Mouse (Mus musculus): ENCODE data around the gene Cd163l1. TPM values are rescaled to one million over a fixed set of nuclear protein-coding genes. Genes with fewer than 3 reads are reported as not detected.

Gene Cd163l1
- polyA plus RNA-seq, 1 experiment = not detected

- no peak overlapping the region for H3K27ac ChIP-seq (ENCODE audit: insufficient read depth, low read length)
- no peaks in the 10 kb centered on the region for H3K4me1 ChIP-seq (ENCODE audit: control insufficient read depth, insufficient read depth, low read length)
- H3K4me3 ChIP-seq (ENCODE audit: insufficient read depth, low read length) = no peak overlapping the region
- TF ChIP-seq POLR2A (IDR thresholded peaks at IDR 0.05; ENCODE audit: low read depth, low read length) = no peak
- TF ChIP-seq CTCF (IDR thresholded peaks at IDR 0.05; ENCODE audit: borderline replicate concordance, insufficient read depth, low read length) = no peak
Measured at GRCm38 (mm10) chr7:140188391-140189328, 29.4 kb upstream of the Cd163l1 start.

GRCm38 (mm10) chr7:140190435-140190834, 27.6 kb upstream of the Cd163l1 start:
- no peak overlapping the region for H3K27ac ChIP-seq (ENCODE audit: insufficient read depth, low read length)
- H3K4me3 ChIP-seq (ENCODE audit: insufficient read depth, low read length) = no peak overlapping the region
- no peaks in the 10 kb centered on the region for H3K4me1 ChIP-seq (ENCODE audit: control insufficient read depth, insufficient read depth, low read length)
- TF ChIP-seq POLR2A (IDR thresholded peaks at IDR 0.05; ENCODE audit: low read depth, low read length) (no peak), CTCF (IDR thresholded peaks at IDR 0.05; ENCODE audit: borderline replicate concordance, insufficient read depth, low read length) (no peak)

GRCm38 (mm10) chr7:140192445-140192844, 25.6 kb upstream of the Cd163l1 start:
- Histone ChIP-seq H3K4me3 (ENCODE audit: insufficient read depth, low read length) (no peak overlapping the region), H3K27ac (ENCODE audit: insufficient read depth, low read length) (no peak overlapping the region), H3K4me1 (ENCODE audit: control insufficient read depth, insufficient read depth, low read length) (no peaks in the 10 kb centered on the region)
- TF ChIP-seq POLR2A (IDR thresholded peaks at IDR 0.05; ENCODE audit: low read depth, low read length) (no peak), CTCF (IDR thresholded peaks at IDR 0.05; ENCODE audit: borderline replicate concordance, insufficient read depth, low read length) (no peak)

- no peak overlapping the region for H3K4me3 ChIP-seq (ENCODE audit: insufficient read depth, low read length)
- H3K4me1 ChIP-seq (ENCODE audit: control insufficient read depth, insufficient read depth, low read length) = no peaks in the 10 kb centered on the region
- TF ChIP-seq CTCF (IDR thresholded peaks at IDR 0.05; ENCODE audit: borderline replicate concordance, insufficient read depth, low read length) (no peak), POLR2A (IDR thresholded peaks at IDR 0.05; ENCODE audit: low read depth, low read length) (no peak)
- H3K27ac ChIP-seq (ENCODE audit: insufficient read depth, low read length) = no peak overlapping the region
Measured at GRCm38 (mm10) chr7:140192851-140193250, 25.2 kb upstream of the Cd163l1 start.

- TF ChIP-seq CTCF (IDR thresholded peaks at IDR 0.05; ENCODE audit: borderline replicate concordance, insufficient read depth, low read length) (no peak), POLR2A (IDR thresholded peaks at IDR 0.05; ENCODE audit: low read depth, low read length) (no peak)
- H3K27ac ChIP-seq (ENCODE audit: insufficient read depth, low read length) = no peak overlapping the region
- H3K4me1 ChIP-seq (ENCODE audit: control insufficient read depth, insufficient read depth, low read length) = no peaks in the 10 kb centered on the region
- no peak overlapping the region for H3K4me3 ChIP-seq (ENCODE audit: insufficient read depth, low read length)
Measured at GRCm38 (mm10) chr7:140194031-140194430, 24.0 kb upstream of the Cd163l1 start.

- no peak overlapping the region for H3K27ac ChIP-seq (ENCODE audit: insufficient read depth, low read length)
- H3K4me3 ChIP-seq (ENCODE audit: insufficient read depth, low read length) = no peak overlapping the region
- no peaks in the 10 kb centered on the region for H3K4me1 ChIP-seq (ENCODE audit: control insufficient read depth, insufficient read depth, low read length)
- no peak for TF ChIP-seq CTCF (IDR thresholded peaks at IDR 0.05; ENCODE audit: borderline replicate concordance, insufficient read depth, low read length)
- no peak for TF ChIP-seq POLR2A (IDR thresholded peaks at IDR 0.05; ENCODE audit: low read depth, low read length)
Measured at GRCm38 (mm10) chr7:140196002-140196401, 22.1 kb upstream of the Cd163l1 start.

- no peak for TF ChIP-seq CTCF (IDR thresholded peaks at IDR 0.05; ENCODE audit: borderline replicate concordance, insufficient read depth, low read length)
- no peak for TF ChIP-seq POLR2A (IDR thresholded peaks at IDR 0.05; ENCODE audit: low read depth, low read length)
- no peaks in the 10 kb centered on the region for H3K4me1 ChIP-seq (ENCODE audit: control insufficient read depth, insufficient read depth, low read length)
- H3K4me3 ChIP-seq (ENCODE audit: insufficient read depth, low read length) = no peak overlapping the region
- H3K27ac ChIP-seq (ENCODE audit: insufficient read depth, low read length) = no peak overlapping the region
Measured at GRCm38 (mm10) chr7:140201090-140201489, 17.0 kb upstream of the Cd163l1 start.

GRCm38 (mm10) chr7:140205864-140206263, 12.2 kb upstream of the Cd163l1 start, which contains the start of gene Olfr524:
Olfr524 (minus strand) TSS chr7:140205964.
- Histone ChIP-seq H3K4me1 (ENCODE audit: control insufficient read depth, insufficient read depth, low read length) (no peaks in the 10 kb centered on the region), H3K4me3 (ENCODE audit: insufficient read depth, low read length) (no peak within 1 kb of the TSS), H3K27ac (ENCODE audit: insufficient read depth, low read length) (no peak within 1 kb of the TSS)
- TF ChIP-seq CTCF (IDR thresholded peaks at IDR 0.05; ENCODE audit: borderline replicate concordance, insufficient read depth, low read length) (no peak), POLR2A (IDR thresholded peaks at IDR 0.05; ENCODE audit: low read depth, low read length) (no peak)

GRCm38 (mm10) chr7:140206904-140207303, 11.2 kb upstream of the Cd163l1 start:
- TF ChIP-seq POLR2A (IDR thresholded peaks at IDR 0.05; ENCODE audit: low read depth, low read length) (no peak), CTCF (IDR thresholded peaks at IDR 0.05; ENCODE audit: borderline replicate concordance, insufficient read depth, low read length) (no peak)
- Histone ChIP-seq H3K4me3 (ENCODE audit: insufficient read depth, low read length) (no peak overlapping the region), H3K4me1 (ENCODE audit: control insufficient read depth, insufficient read depth, low read length) (no peaks in the 10 kb centered on the region), H3K27ac (ENCODE audit: insufficient read depth, low read length) (no peak overlapping the region)

- TF ChIP-seq POLR2A (IDR thresholded peaks at IDR 0.05; ENCODE audit: low read depth, low read length) (no peak), CTCF (IDR thresholded peaks at IDR 0.05; ENCODE audit: borderline replicate concordance, insufficient read depth, low read length) (no peak)
Measured at GRCm38 (mm10) chr7:140208153-140208552, 9.9 kb upstream of the Cd163l1 start.

More at GRCm38 (mm10) chr7:140208153-140208552, 9.9 kb upstream of the Cd163l1 start:
- H3K27ac ChIP-seq (ENCODE audit: insufficient read depth, low read length) = no peak overlapping the region
- no peaks in the 10 kb centered on the region for H3K4me1 ChIP-seq (ENCODE audit: control insufficient read depth, insufficient read depth, low read length)
- no peak overlapping the region for H3K4me3 ChIP-seq (ENCODE audit: insufficient read depth, low read length)

All from embryonic fibroblast, embryonic 13.5 days (primary cell).